Mouse (Mus musculus) kidney, postnatal 0 days (tissue): ENCODE measurements at regions not wholly inside any gene's neighbourhood (a gene's known extent, or its start where the extent isn't known, plus 50 kb on each side); places are given as distances from the start of the nearest gene placed in this dataset. TPM values are rescaled to one million over a fixed set of nuclear protein-coding genes. Genes with fewer than 3 reads are reported as not detected.

ENCODE experiments used
- ATAC-seq: fragments of 200-750 bp; cut with Nextera tagmentation; replicated peaks from 2 replicates; pipeline ENCODE4 v1.8.0; 2017; ENCODE audit warnings: low read depth, moderate number of reproducible peaks, moderate TSS enrichment, moderate library complexity; ENCODE audit not compliant: low FRiP score
- DNase-seq: peaks from one replicate; pipeline ENCODE4 v3.0.0-alpha.2; 2016; ENCODE audit warnings: low spot score
- H3K27ac ChIP-seq: fragments of 300-500 bp; sonication (generic); 2 replicates; pipeline ENCODE4 v1.5.1; 2014; ENCODE audit warnings: mild to moderate bottlenecking
- H3K27me3 ChIP-seq: fragments of 300-500 bp; sonication (generic); 2 replicates; pipeline ENCODE4 v1.6.1; 2014; ENCODE audit warnings: low read length, mixed read lengths; ENCODE audit not compliant: insufficient read depth
- H3K36me3 ChIP-seq: fragments of 300-500 bp; sonication (generic); 2 replicates; pipeline ENCODE4 v1.6.1; 2014; ENCODE audit warnings: low read length, mixed read lengths; ENCODE audit not compliant: insufficient read depth
- H3K4me1 ChIP-seq: fragments of 300-500 bp; sonication (generic); replicated peaks from 2 replicates; pipeline ENCODE4 v1.6.1; 2014; ENCODE audit warnings: antibody characterized with exemption, low read length, mixed read lengths; ENCODE audit not compliant: insufficient read depth
- H3K4me2 ChIP-seq: fragments of 300-500 bp; sonication (generic); 2 replicates; pipeline ENCODE4 v1.6.1; 2014; ENCODE audit warnings: mild to moderate bottlenecking, low read length, moderate library complexity, mixed read lengths
- H3K4me3 ChIP-seq: fragments of 300-500 bp; sonication (generic); replicated peaks from 2 replicates; pipeline ENCODE4 v1.5.1; 2014; ENCODE audit warnings: low read depth, low read length
- H3K9ac ChIP-seq: fragments of 300-500 bp; sonication (generic); 2 replicates; pipeline ENCODE4 v1.6.1; 2014; ENCODE audit warnings: low read depth, low read length
- H3K9me3 ChIP-seq: fragments of 300-500 bp; sonication (generic); replicated peaks from 2 replicates; pipeline ENCODE4 v1.6.1; 2016; ENCODE audit warnings: low read length, inconsistent platforms, mixed read lengths
- CTCF ChIP-seq: IDR thresholded peaks from 2 replicates; pipeline ENCODE4 v1.5.1; 2016; ENCODE audit warnings: antibody characterized with exemption, low read depth, mild to moderate bottlenecking, moderate library complexity
- WGBS: fragments of 180-500 bp; shearing (Covaris S2); extraction: QIAGEN DNeasy Blood & Tissue Kit; methylation state at CpG from one replicate; pipeline ENCODE4 v1.1.7; 2014; 5-methylcytosine and 5-hydroxymethylcytosine counted together
- microRNA-seq: library from miRNA; unstranded; fragments of <30 nt; microRNA quantifications from one replicate; pipeline ENCODE4, GENCODE M21; 2016

- WGBS, result 62% methylated on average over 6 of the region's 6 CpGs
- DNase-seq, result no peak
- no peak for TF ChIP-seq CTCF
- Histone ChIP-seq H3K4me2 (no peak overlapping the region), H3K9ac (no peak overlapping the region), H3K4me1 (no peaks in the 10 kb centered on the region), H3K36me3 (no peaks in the 10 kb centered on the region), H3K27me3 (no peaks in the 10 kb centered on the region), H3K27ac (no peak overlapping the region), H3K4me3 (no peak overlapping the region), H3K9me3 (no peaks in the 10 kb centered on the region)
- ATAC-seq, result no peak
Observed at GRCm38 (mm10) chrX:166906602-166907001, 302.5 kb downstream of the Tmsb4x start.

- Histone ChIP-seq H3K4me3 (no peak overlapping the region), H3K4me2 (no peak overlapping the region), H3K36me3 (no peaks in the 10 kb centered on the region), H3K9ac (no peak overlapping the region), H3K9me3 (no peaks in the 10 kb centered on the region), H3K27ac (no peak overlapping the region), H3K27me3 (no peaks in the 10 kb centered on the region), H3K4me1 (no peaks in the 10 kb centered on the region)
- DNase-seq (no peak), ATAC-seq (no peak)
- no peak for TF ChIP-seq CTCF
- 54% methylated on average over 6 of the region's 6 CpGs for WGBS
Observed at GRCm38 (mm10) chrX:166900761-166901160, 308.4 kb downstream of the Tmsb4x start.

GRCm38 (mm10) chrX:166895199-166895598 lies 309.7 kb upstream of the Egfl6 start:
- Histone ChIP-seq H3K4me3 (no peak overlapping the region), H3K9me3 (no peaks in the 10 kb centered on the region), H3K9ac (no peak overlapping the region), H3K4me2 (no peak overlapping the region), H3K4me1 (no peaks in the 10 kb centered on the region), H3K27ac (no peak overlapping the region), H3K27me3 (no peaks in the 10 kb centered on the region), H3K36me3 (no peaks in the 10 kb centered on the region)
- no peak for ATAC-seq
- TF ChIP-seq CTCF, result no peak
- DNase-seq, result no peak
- 68% methylated on average over 2 of the region's 2 CpGs for WGBS

- no peak for ATAC-seq
- H3K9ac ChIP-seq, result no peak overlapping the region
Observed at GRCm38 (mm10) chrX:166886417-166886816, 300.9 kb upstream of the Egfl6 start.

GRCm38 (mm10) chrX:166869515-166869914 lies 284.0 kb upstream of the Egfl6 start:
- H3K9ac ChIP-seq, result no peak overlapping the region
- 91% methylated on average over 5 of the region's 5 CpGs for WGBS
- DNase-seq (no peak), ATAC-seq (no peak)
- no peak overlapping the region for H3K4me2 ChIP-seq
- H3K9me3 ChIP-seq, result no peaks in the 10 kb centered on the region
- no peaks in the 10 kb centered on the region for H3K4me1 ChIP-seq
- no peak overlapping the region for H3K27ac ChIP-seq
- H3K27me3 ChIP-seq, result no peaks in the 10 kb centered on the region
- TF ChIP-seq CTCF, result no peak
- no peaks in the 10 kb centered on the region for H3K36me3 ChIP-seq
- no peak overlapping the region for H3K4me3 ChIP-seq

More at GRCm38 (mm10) chrX:166886417-166886816, 300.9 kb upstream of the Egfl6 start:
- Histone ChIP-seq H3K4me1 (no peaks in the 10 kb centered on the region), H3K27me3 (no peaks in the 10 kb centered on the region), H3K27ac (no peak overlapping the region), H3K4me3 (no peak overlapping the region), H3K36me3 (no peaks in the 10 kb centered on the region), H3K9me3 (no peaks in the 10 kb centered on the region), H3K4me2 (no peak overlapping the region)
- no peak for TF ChIP-seq CTCF
- DNase-seq, result no peak

GRCm38 (mm10) chrX:166867692-166868091 lies 282.2 kb upstream of the Egfl6 start:
- Histone ChIP-seq H3K27ac (no peak overlapping the region), H3K4me3 (no peak overlapping the region), H3K36me3 (no peaks in the 10 kb centered on the region), H3K9ac (no peak overlapping the region), H3K9me3 (no peaks in the 10 kb centered on the region), H3K27me3 (no peaks in the 10 kb centered on the region), H3K4me1 (no peaks in the 10 kb centered on the region), H3K4me2 (no peak overlapping the region)
- 67% methylated on average over 2 of the region's 2 CpGs for WGBS
- ATAC-seq, result no peak
- TF ChIP-seq CTCF, result no peak
- DNase-seq, result no peak

Small RNA genes lying in the stretch of these regions (microRNA-seq; reads per million reads assigned to microRNA genes)
- gene Gm22368, result not detected
- not detected for gene Gm44376
